Mouse (Mus musculus): ENCODE results near the gene Slc45a3. TPM values are rescaled to one million over a fixed set of nuclear protein-coding genes. Genes with fewer than 3 reads are reported as not detected.

The Slc45a3 gene
- 9.5 and 15.7 TPM in 2 replicates for polyA plus RNA-seq (2012; rRNA removed)

GRCm38 (mm10) chr1:131962606-131963084 lies at the start of gene Slc45a3:
Gene Slc45a3 (plus strand): TSS chr1:131962967.

DNA sequence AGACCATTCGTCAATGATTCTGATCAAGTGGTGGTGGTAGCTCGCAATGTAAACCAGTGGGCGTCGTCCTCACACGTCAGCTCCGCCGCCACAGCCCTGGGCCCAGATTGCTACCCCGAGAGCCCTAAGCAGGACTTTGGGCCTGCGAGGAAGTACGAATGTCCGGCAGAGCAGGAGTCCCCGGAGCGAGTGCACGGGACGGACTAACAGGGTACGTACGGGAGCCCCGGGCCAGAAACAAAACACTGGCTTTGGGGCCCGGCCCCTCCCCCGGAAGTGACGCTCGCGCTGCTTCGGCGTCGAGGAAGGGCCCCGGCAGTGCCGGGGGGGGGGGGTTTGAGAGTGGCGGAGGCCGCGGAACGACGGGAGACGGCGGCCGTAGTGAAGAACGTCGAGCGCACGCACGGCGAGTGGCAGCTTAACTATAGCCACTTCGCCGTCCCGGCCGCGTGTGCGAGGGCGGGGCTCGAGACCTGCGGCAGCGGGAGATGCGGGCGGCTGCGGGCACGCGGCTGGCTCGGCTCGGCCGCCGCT lies 44.6 kb downstream of the Slc45a3 start, which contains the start of gene Elk4:
Gene Elk4 (plus strand): TSS at position 326 of the 534 bp plus-strand sequence.

Other genes with a start within 250 kb of the Slc45a3 start
- 0.02 and 0.04 TPM in 2 replicates for gene Slc26a9, start 218.9 kb upstream of the Slc45a3 start, polyA plus RNA-seq (2012; rRNA removed)
- 0.30 and 0.88 TPM in 2 replicates for gene Pm20d1, start 165.6 kb upstream of the Slc45a3 start, polyA plus RNA-seq (2012; rRNA removed)
- gene Slc41a1, start 135.5 kb upstream of the Slc45a3 start, polyA plus RNA-seq (2012; rRNA removed), result 13.0 and 18.0 TPM in 2 replicates
- 10.6 and 12.2 TPM in 2 replicates for gene Rab29, start 95.7 kb upstream of the Slc45a3 start, polyA plus RNA-seq (2012; rRNA removed)
- gene Nucks1, start 52.4 kb upstream of the Slc45a3 start, polyA plus RNA-seq (2012; rRNA removed), result 91.6 and 121 TPM in 2 replicates
- 25.6 and 31.1 TPM in 2 replicates for gene Elk4, start 44.6 kb downstream of the Slc45a3 start, polyA plus RNA-seq (2012; rRNA removed)
- gene Mfsd4a, start 105.1 kb downstream of the Slc45a3 start, polyA plus RNA-seq (2012; rRNA removed), result 0.07 and 0.48 TPM in 2 replicates
- gene Cdk18, start 176.7 kb downstream of the Slc45a3 start, polyA plus RNA-seq (2012; rRNA removed), result 0.61 and 3.6 TPM in 2 replicates
- gene Lemd1, start 228.5 kb downstream of the Slc45a3 start, polyA plus RNA-seq (2012; rRNA removed), result 15.5 and 40.5 TPM in 2 replicates
- 14.4 and 16.0 TPM in 2 replicates for gene AC124108.1, start 228.5 kb downstream of the Slc45a3 start, polyA plus RNA-seq (2012; rRNA removed)